Mouse (Mus musculus) bone marrow, adult 2 months (tissue): ENCODE measurements around the gene Krtap19-3.

Experiments
- CTCF ChIP-seq: fragments of 200-500 bp; IDR thresholded peaks from 2 replicates; pipeline ENCODE4 v1.5.1; 2011; ENCODE audit warnings: low read length, control low read depth; ENCODE audit not compliant: control insufficient read depth, insufficient read depth
- POLR2A ChIP-seq: fragments of 200-500 bp; IDR thresholded peaks from 2 replicates; pipeline ENCODE4 v1.6.1; 2011; ENCODE audit warnings: low read depth, mild to moderate bottlenecking, control low read depth, low read length, borderline replicate concordance; ENCODE audit not compliant: control insufficient read depth

DNA sequence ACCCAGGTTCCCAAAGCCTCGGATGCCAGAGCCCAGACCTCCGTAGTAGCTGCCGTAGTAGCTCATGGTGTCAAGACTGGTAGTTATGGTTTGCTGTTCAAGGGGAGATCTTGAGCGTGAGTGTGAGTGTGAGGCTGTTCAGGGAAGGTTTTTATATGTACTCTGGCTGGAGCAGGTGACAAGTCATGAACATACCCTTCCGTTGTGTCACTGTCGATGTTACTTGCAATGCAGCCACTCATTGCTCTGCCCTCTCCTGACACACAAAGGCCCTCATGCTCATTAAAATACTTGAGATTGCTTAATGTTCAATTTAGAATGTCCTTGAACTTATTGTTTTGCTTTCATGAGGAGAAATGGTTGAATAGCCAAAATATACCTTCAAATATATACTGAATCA lies 18.5 kb upstream of the Krtap19-3 start, which contains the start of gene Krtap19-5:
- no peak for TF ChIP-seq CTCF
- TF ChIP-seq POLR2A = no peak
